Mouse (Mus musculus) kidney, adult 11 months (tissue): Measurements from ENCODE around the gene Pus3.
A peak's percentile ranks its signal among the peaks of the same experiment; 100 is the strongest.
"Not testable (repeated sequence)": the region's sequence is repeated elsewhere in the genome, so short reads cannot be mapped to it uniquely, and the experiment has no call there.

Experiments used
- DNase-seq: peaks from one replicate; pipeline ENCODE4 v3.0.0; 2022

The Pus3 gene

GRCm38 (mm10) chr9:35546745-35547144 lies 11.7 kb upstream of the Pus3 start:
- DNase-seq = no peak

DNA sequence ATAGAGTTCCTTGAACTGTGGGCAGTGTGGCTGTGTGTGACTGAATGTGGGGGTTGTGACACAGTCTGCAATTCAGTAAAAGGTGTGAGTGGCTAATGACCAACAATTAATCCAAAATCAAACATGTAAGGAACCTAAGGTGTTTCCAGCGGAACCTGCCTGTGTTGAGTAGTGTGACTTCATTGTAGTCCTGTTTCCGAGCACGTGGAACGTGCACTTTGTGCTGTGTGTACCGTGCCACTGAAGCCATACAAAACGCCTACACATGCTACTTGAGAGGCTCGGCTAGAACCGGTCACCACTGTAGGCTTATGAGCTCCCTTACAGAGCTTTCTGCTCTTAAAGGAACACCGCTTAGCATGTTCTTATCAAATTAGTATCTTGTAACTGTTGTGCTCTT lies 9.9 kb upstream of the Pus3 start:
- no peak for DNase-seq

GRCm38 (mm10) chr9:35556494-35557102 lies 1.8 kb upstream of the Pus3 start:
- DNase-seq = no peak

DNA sequence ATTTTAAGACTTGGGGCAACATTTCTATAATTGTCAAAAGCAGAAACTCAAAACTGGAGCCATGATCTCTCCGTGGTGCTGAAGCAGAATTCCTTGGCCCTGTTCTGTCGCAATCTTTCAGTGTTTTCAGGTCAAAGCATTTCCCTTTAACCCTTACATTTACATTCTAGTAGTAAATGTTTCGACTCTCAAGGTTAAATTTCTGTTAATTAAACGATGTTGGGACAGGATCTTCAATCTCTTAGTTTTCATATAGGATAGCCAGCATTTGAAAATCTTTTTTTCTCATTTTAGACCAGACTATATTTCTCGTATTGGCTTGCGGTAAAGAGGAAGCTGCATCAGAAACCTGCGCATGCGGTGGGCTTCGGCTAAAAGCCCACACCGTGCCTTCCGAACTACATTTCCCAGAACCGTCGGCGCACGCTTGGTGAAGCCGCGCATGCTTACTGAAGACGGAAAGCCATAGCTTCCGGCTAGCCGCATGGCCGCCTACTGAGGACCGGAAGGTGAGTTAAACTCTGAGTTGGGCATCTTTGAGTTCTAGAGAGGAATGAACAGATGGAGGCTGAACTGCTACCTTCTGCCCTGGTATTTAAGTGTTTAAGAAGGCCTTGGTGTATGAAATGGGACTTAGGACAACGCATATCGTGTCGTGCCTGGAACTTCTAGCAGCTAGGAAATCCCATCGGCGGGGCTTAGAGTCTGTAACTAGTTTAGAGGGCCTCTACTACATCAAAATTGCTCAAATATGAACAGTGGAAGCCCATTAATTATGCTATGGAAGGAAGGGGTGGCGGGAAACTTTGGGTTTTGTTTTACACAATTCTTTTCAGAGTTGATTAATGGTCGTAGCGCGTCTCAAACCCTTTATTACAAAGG lies 855 bp downstream of the Pus3 start:
- DNase-seq = peak; percentile 73

DNA sequence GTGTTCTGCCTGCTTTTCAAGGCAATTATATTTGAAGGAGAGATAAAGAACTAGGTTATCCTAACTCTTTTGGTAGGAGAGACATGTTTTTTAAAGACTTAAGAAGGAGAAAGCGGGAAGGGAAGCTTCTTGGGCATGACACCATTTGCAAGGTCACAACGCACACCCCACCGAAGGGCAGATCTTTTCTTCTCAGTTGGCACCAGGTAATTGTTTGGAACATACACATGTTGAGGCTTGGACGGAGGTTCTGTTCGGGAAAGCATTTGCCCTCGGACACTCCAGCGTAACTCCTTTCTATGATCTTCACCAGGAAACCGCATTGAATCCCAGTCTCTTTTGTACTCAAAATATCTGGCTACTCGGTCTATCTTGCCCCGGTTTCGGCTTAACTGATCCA lies 2.7 kb downstream of the Pus3 start:
- DNase-seq = no peak

GRCm38 (mm10) chr9:35561583-35561982 lies 3.2 kb downstream of the Pus3 start:
- DNase-seq = no peak

- DNase-seq = no peak
Measured at GRCm38 (mm10) chr9:35564536-35565240, 6.3 kb downstream of the Pus3 start.

DNA sequence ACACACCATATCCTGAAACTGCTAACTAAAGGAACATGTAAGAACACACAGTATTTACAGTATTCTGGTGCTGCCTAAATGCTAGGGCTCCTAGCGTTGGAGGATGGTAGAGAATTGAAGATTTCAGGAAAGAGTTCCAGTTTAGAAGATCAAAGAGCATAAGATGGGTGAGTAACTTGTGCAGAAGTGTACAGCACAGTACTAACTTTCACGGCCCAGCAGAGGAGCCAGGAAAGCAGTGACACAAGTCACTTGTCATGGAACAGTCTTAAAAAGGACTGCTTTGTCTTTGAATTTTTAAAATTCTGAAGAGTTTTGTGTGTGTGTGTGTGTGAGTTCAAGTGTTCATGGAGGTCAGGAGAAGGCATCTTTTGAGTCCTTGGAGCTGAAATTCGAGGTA lies 9.6 kb downstream of the Pus3 start:
- no peak for DNase-seq

DNA sequence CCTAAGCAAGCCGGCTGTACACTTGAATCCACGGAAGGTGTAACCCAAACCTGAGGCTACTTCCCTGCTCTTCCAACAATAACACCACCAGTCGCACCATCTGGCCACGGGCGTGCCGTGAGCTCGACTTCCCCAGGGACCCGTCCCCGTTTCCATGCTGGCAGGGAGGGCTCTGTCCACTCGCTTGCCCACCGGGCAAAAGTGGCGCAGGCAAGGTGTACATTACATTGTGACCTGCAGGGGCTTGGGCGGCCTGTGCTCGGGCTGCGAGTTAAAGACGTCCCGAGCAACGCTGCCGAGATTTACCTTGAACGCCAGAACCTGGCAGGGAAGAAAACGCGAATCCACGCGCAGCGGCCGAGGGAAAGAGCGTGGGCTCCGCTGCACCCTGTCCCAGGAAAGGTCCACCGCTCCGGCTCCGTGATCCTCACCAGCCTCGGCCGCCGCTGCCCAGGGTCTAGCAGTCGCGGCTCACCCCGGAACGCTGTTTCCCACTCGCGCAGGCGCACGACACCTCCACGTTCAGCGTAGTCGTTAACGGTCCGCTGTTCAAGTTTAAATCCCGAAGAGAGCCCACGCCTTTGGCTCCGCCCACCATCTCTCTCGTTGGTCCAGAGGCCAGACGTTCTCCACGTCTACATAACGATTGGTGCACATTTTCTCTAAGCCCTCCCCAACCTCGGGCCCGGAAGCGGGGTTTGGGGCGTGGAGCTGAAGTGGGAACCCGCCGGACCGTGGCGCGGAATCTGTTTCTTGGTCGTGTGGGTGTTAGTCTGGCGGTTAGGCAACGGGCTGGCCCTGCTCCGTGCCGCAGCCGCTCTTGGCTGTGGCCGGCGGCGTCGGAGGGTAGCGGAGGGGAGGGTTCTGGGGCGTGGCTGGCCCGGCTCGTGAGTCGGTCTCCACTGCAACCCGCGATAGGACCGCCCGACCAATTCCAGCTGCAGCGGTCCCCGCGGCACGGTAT lies 11.5 kb downstream of the Pus3 start, which contains the start of the genes Pate2 and Hyls1:
Pate2 (plus strand) TSS at position 714 of the 964 bp plus-strand sequence.
Hyls1 (minus strand) TSS at position 828 of the 964 bp plus-strand sequence.
- DNase-seq = peak; percentile 95

- DNase-seq = no peak
Measured at GRCm38 (mm10) chr9:35570663-35571062, 12.3 kb downstream of the Pus3 start.

- DNase-seq = no peak
Measured at GRCm38 (mm10) chr9:35574416-35574815, 16.0 kb downstream of the Pus3 start.

DNA sequence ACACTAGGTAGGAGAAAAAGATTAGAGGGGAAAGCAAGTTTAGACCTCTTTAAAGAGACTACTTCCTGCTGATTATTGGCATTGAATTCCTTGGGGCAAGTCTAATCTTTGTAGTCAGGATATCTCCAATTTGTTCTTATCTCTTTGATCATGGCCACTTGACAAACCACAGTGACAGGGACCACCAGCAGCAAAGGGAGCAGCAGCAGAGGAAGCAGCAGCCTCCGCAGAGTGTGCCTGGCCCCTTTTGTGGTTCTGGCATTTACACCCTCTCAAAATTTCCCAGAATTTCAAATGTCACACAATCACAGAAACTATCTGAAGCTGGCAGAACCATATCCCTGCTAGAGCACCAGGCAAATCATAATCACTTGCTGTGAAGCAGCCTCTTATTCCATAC lies 29.3 kb downstream of the Pus3 start:
- no peak for DNase-seq

GRCm38 (mm10) chr9:35592903-35593302 lies 34.5 kb downstream of the Pus3 start:
- DNase-seq = no peak

- DNase-seq = no peak
Measured at GRCm38 (mm10) chr9:35607647-35608405, 49.4 kb downstream of the Pus3 start.

GRCm38 (mm10) chr9:35611841-35612240 lies 53.4 kb downstream of the Pus3 start, which contains the start of gene Pate4:
Gene Pate4, minus strand, starts transcription at chr9:35611941.
- no peak for DNase-seq

GRCm38 (mm10) chr9:35614005-35614404 lies 55.6 kb downstream of the Pus3 start:
- DNase-seq = no peak

- DNase-seq = not testable (repeated sequence)
Measured at GRCm38 (mm10) chr9:35616784-35617183, 58.4 kb downstream of the Pus3 start.
